Mouse (Mus musculus) ovary, postnatal 36 days (tissue): ENCODE data around the gene BC048562.

Source experiments
- DNase-seq: peaks from one replicate; pipeline ENCODE4 v3.0.0; 2022; ENCODE audit warnings: low spot score, mixed read lengths

Gene BC048562

GRCm38 (mm10) chr9:108451170-108451493, 14.8 kb downstream of the BC048562 start:
- DNase-seq = no peak

GRCm38 (mm10) chr9:108451519-108452160, 15.4 kb downstream of the BC048562 start:
- no peak for DNase-seq

GRCm38 (mm10) chr9:108452291-108452906, 16.1 kb downstream of the BC048562 start:
- peak; percentile 86 for DNase-seq

GRCm38 (mm10) chr9:108452911-108453310, 16.6 kb downstream of the BC048562 start:
- DNase-seq = no peak

- DNase-seq = no peak
These were observed 17.2 kb downstream of the BC048562 start for GRCm38 (mm10) chr9:108453458-108453857.

- DNase-seq = no peak
These were observed 18.1 kb downstream of the BC048562 start for GRCm38 (mm10) chr9:108454429-108454828.

GRCm38 (mm10) chr9:108455747-108456571, 19.7 kb downstream of the BC048562 start:
- no peak for DNase-seq

GRCm38 (mm10) chr9:108456953-108457352, 20.7 kb downstream of the BC048562 start:
- DNase-seq = no peak

GRCm38 (mm10) chr9:108459939-108460318, 23.6 kb downstream of the BC048562 start:
- no peak for DNase-seq

- DNase-seq = peak; percentile 84
These were observed 24.3 kb downstream of the BC048562 start, which contains the start of gene Ccdc71 for GRCm38 (mm10) chr9:108460319-108461178. TSS of gene Ccdc71 (plus strand) at chr9:108460527.

GRCm38 (mm10) chr9:108461181-108461631, 24.9 kb downstream of the BC048562 start, which contains the start of gene Klhdc8b:
TSS of gene Klhdc8b (minus strand) at chr9:108461581.
- no peak for DNase-seq

- no peak for DNase-seq
These were observed 25.4 kb downstream of the BC048562 start for GRCm38 (mm10) chr9:108461675-108462074.

GRCm38 (mm10) chr9:108462192-108462591, 25.9 kb downstream of the BC048562 start:
- DNase-seq = no peak

GRCm38 (mm10) chr9:108463713-108464112, 27.4 kb downstream of the BC048562 start:
- DNase-seq = no peak

- DNase-seq = no peak
These were observed 29.9 kb downstream of the BC048562 start for GRCm38 (mm10) chr9:108466219-108466618.

- no peak for DNase-seq
These were observed 33.1 kb downstream of the BC048562 start for GRCm38 (mm10) chr9:108469430-108469829.

- no peak for DNase-seq
These were observed 33.6 kb downstream of the BC048562 start for GRCm38 (mm10) chr9:108469845-108470244.

GRCm38 (mm10) chr9:108474528-108474927, 38.2 kb downstream of the BC048562 start:
- no peak for DNase-seq

- peak; percentile 80 for DNase-seq
These were observed 42.4 kb downstream of the BC048562 start for GRCm38 (mm10) chr9:108478638-108479156.

GRCm38 (mm10) chr9:108479241-108479640, 43.0 kb downstream of the BC048562 start:
- no peak for DNase-seq

GRCm38 (mm10) chr9:108479721-108480351, 43.6 kb downstream of the BC048562 start, which contains the start of gene Lamb2:
TSS of gene Lamb2 (plus strand) at chr9:108479736.
- peak; percentile 43 for DNase-seq
